Mouse (Mus musculus) liver, embryonic 14.5 days (tissue): ENCODE data around the gene Dnm3.

Experiments
- CTCF ChIP-seq: IDR thresholded peaks from 2 replicates; pipeline ENCODE4 v1.5.1; 2016; ENCODE audit warnings: antibody characterized with exemption, low read depth, control low read depth
- EP300 ChIP-seq: IDR thresholded peaks from 2 replicates; pipeline ENCODE4 v1.6.1; 2016; ENCODE audit warnings: antibody characterized with exemption, low read depth

GRCm38 (mm10) chr1:162072917-162073578, 404.8 kb downstream of the Dnm3 start:
- TF ChIP-seq CTCF = no peak
- no peak for TF ChIP-seq EP300
